ENCODE assay signal across 23 mouse cellular contexts in genomic region chr3:154359231-154359630, GRCm38 (mm10). TPM values are rescaled to one million over a fixed set of nuclear protein-coding genes. Genes with fewer than 3 reads are reported as not detected.
"Had no signal": no experiment of that assay in that cellular context is flagged by ENCODE, and none has a peak within 500 bp of the region (broad histone marks: within the 10 kb centered on the region; RNA-seq: fewer than 3 reads in every experiment).

No protein-coding gene starts in this region.

- H3K4me2 ChIP-seq: neural tube, embryonic 13.5 days; neural tube, embryonic 15.5 days; stomach, embryonic 15.5 days had no signal

- H3K4me1 ChIP-seq: neural tube, embryonic 13.5 days; neural tube, embryonic 15.5 days; stomach, embryonic 15.5 days had no signal

- H3K27me3 ChIP-seq: neural tube, embryonic 13.5 days; neural tube, embryonic 15.5 days; stomach, embryonic 15.5 days had no signal

- H3K27ac ChIP-seq: neural tube, embryonic 13.5 days; neural tube, embryonic 15.5 days; stomach, embryonic 15.5 days; stomach, postnatal 0 days had no signal

- DNase-seq: retina, postnatal 1 day; right cerebral cortex, adult 18-20 months; right cerebral cortex, postnatal 14 days; right cerebral cortex, postnatal 25 days; right cerebral cortex, postnatal 4 days; spleen, adult 18-20 months; thymus, adult 18-20 months; thymus, adult 2 months; thymus, postnatal 14 days; thymus, postnatal 25 days; thymus, postnatal 36 days; thymus, postnatal 4 days had no signal

- H3K4me3 ChIP-seq: neural tube, embryonic 13.5 days; neural tube, embryonic 15.5 days; stomach, embryonic 15.5 days had no signal

- H3K9me3 ChIP-seq: neural tube, embryonic 13.5 days; neural tube, embryonic 15.5 days; stomach, embryonic 15.5 days had no signal

- H3K9ac ChIP-seq: neural tube, embryonic 13.5 days; neural tube, embryonic 15.5 days; stomach, embryonic 15.5 days had no signal

- H3K36me3 ChIP-seq: neural tube, embryonic 13.5 days; neural tube, embryonic 15.5 days; stomach, embryonic 15.5 days had no signal

RNA-seq across cellular contexts. Expression of gene Lhx8, which starts 28.8 kb away (rescaled TPM):
- total RNA-seq: neutrophil, adult 5-6 weeks had no signal
- polyA plus RNA-seq: neural tube, embryonic 13.5 days; neural tube, embryonic 14.5 days; small intestine, adult 2 months; spleen, adult 2 months; stomach, embryonic 14.5 days; stomach, embryonic 16.5 days; stomach, postnatal 0 days; urinary bladder, adult 2 months had no signal
